Mouse (Mus musculus) naive thymus-derived CD4-positive, alpha-beta T cell, adult 2 months (primary cell): Measurements from ENCODE around the gene Retreg1.

Source experiments
- DNase-seq: peaks from one replicate; pipeline ENCODE4 v3.0.0-alpha.2; 2011; ENCODE audit warnings: low read depth

Retreg1 gene

DNA sequence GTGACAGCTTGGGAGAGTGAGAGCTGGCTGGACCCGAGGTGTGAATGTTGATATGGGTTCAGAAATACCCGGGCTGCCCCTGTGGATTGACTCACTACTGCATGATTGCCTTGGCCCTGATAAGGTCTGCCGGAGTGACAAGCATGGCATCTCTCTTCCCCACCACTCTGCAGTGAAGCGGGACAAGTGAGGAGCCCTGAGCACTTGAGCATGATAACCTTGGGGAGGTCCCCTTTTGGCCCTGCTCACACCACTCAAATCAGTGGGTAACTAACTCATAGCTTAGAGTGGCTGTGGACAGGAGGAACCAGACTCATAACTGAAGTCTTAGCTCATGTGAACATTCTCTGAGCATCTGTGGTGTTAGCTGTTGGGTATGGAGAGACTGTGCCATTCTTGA is 77.0 kb downstream of the Retreg1 start:
- DNase-seq, result no peak

DNA sequence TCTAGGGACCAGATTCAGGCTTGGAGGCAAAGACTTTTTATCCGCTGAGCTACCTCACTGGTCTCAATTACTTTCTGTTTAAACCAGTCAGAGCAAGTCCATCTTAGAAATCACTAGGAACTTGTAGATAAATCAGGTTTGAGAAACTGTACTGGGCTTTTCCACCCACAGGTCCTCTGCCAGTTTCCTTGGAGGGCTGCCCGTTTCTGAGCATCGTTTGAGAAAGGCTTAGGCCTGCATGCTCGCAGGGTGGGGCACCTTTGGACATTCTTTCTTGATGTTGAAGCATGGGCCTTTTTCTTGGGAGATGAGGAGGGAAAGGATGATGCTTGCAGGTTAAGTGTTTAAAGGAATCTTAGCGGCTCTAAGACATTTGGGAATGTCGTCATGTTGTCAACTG is 77.9 kb downstream of the Retreg1 start:
- no peak for DNase-seq

DNA sequence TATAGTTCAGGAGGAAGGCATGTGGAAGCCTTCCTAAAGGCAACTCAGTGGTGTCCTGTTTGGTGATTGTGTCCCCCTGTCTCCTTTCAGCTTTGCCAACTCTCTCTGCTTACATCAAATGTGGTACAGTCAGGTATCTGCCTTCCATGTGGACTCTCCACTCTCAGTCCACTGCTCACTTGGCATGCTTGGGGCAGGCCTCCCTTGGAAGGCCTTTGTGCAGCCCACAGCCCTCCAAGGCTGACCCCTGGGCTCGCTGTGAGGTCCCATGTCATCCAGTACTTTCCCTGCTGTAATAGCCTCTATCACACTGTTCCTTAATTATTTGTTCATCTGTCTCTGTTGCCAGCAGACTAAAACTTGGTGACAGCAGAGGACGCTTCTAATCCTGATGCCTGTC is 79.0 kb downstream of the Retreg1 start:
- DNase-seq, result no peak

DNA sequence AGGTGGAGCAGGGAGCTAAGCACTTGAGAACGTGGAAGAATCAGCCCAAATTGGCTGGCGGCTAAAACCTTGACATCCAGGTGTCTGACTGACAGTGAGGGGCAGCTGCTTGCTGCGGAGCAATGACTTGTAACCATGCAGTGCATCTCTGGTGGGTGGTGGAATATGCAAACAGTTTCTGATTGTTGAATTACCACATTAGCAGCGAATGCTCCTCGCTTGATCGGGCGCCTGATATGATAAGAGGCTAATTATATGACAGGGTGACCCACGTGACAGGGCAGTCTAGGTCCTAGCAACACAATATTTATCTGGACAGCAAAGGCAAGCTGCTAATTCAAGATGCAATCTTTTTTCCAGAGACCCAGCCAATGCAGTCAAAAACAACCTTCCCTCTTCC is 80.9 kb downstream of the Retreg1 start:
- no peak for DNase-seq

DNA sequence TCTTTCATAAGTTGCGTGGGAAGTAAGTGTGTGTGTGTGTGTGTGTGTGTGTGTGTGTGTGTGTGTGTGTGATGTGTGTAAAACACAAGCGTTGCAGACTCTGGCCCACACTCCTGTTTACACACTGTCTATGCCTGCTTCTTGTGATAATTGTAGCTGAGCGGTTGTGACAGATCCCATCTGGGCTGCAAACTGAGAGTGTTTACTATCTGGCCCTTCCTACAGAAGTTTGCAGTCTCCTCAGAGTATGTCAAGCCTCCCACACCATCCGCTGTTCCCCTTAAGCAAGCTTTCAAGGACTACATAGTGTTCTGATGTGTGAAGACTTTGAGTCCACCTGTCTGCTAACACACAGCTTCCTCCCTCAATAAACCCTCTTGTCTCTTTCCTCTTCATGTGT is 83.2 kb downstream of the Retreg1 start:
- no peak for DNase-seq

DNA sequence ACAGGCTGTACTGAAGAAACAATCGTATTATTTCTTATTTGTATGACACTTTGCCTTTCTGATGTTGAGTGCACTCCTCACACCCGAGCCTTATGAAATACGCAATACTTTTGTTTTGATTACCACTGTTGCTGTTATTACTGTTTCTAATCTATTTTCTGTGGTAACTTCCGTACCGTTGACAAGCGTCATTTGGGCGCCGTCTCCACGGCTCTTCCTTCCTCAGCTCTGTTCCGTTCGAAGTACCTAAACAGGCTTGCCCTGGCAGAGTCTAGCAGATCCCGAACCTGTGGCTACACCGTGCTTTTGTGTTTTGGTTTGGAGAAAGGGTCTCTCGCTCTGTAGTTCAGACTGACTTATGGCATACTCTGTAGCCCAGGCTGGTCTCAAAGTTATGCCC is 84.1 kb downstream of the Retreg1 start:
- DNase-seq, result no peak

DNA sequence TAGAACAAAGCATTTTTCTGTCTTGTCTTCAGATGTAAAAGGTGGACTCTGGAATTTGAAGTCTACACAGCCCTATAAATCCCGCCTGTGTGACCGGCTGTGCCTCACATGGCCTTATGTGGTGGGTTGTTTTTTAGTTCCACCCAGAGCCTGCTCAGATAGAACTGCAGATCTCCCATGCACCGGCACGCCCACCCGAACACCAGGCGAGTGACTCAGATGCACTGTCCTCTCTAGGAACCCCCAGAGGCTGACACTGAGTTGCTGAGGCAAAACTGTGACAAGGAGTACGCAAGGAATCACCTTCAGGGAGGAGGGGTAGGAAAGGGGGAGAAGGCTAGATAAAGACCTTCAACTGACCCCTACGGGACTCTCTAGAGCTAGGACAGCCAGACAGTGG is 85.0 kb downstream of the Retreg1 start:
- DNase-seq, result no peak

DNA sequence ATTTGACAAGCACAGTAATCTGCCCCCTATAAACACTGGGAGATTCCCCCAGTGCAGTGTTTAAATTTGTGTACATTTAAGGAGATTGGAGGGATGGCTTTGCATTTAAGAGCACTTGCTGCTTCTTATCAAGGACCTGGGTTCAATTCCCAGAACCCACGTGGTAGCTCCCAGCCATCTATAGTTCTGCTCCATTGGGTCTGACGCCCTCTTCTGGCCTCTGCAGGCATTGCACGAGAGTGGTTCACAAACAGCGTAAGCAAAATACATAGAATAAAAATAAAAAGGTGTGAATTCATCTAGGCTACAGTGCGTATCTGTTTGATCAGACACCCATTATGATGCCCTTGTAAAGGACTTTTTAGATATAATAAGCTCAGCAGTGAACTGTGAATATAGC is 85.9 kb downstream of the Retreg1 start:
- DNase-seq, result peak; percentile 53

DNA sequence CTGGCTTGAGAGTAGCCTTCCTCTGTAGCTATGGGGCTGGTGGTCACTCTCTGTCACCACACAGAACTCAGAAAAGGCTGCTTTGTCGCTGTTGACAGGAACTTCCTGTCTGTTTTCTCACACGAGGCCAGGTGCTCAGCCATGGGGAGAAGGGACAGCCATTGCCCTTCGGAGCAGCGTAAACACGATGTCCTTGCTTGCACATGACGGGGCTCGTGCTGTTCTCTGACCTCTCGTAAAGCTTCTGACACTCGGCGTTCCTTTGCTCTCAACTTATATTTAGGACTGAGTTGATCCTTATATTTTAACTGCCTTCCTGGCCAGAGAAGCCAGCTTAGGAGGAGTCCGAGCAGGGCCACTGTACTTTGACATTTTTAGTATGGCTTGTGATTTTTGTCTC is 86.5 kb downstream of the Retreg1 start:
- DNase-seq, result no peak

DNA sequence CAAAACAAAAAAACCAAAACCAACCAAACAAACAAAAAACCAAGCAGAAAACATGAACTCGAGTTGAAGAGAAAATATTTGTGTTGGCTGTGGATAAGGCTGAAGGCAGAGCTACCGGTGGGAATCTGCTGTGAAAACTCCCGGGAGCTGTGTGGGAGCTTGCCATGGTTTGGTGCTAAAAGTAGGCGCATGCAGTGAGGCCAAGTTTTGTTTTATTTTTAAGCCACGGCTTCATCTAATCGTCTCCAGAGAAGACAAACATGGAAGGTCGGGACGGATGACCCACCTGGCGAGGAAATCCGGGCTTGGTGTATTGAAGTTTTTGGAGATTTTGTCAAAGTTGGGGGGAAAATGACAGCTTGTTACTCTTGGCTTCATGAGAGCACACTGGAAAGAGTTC is 87.0 kb downstream of the Retreg1 start:
- DNase-seq, result no peak

DNA sequence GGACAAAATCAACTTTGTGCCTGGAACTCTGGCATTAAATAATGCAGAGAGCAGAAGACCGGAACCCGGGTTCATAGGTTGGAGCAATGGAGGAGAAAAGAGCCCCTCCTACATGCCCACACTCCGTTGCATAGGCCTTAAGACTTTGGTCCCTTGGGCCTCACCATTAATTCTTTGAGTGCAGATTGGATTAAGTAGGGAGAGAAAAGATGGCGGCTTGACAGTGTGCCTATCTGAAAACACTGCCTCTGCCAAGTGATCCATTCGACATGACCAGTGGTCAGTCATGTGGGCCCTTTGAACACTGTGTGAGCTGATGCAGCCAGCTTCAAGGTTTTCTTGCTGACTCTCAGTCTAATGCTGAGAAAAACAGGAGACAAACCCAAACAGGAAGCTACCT is 87.7 kb downstream of the Retreg1 start:
- DNase-seq, result no peak

DNA sequence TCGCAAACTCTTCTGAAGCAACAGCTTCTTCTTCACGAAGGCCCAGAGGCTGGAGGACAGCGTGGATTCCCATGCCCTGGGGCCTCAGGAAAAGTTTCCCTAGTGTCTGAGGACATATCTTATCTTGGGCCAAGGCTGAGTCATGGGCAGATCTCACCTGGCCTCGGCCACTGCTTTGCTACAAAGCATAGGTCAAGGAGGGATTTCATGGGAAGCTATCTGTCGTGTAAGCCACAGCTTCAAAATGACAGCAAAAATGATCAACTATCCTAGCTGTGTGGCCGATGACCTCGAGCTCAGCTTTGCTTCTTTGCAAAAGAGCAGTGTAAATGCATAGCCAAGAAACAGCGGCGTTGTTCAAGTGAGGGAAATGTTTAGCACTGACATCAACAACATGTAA is 89.5 kb downstream of the Retreg1 start:
- DNase-seq, result no peak

DNA sequence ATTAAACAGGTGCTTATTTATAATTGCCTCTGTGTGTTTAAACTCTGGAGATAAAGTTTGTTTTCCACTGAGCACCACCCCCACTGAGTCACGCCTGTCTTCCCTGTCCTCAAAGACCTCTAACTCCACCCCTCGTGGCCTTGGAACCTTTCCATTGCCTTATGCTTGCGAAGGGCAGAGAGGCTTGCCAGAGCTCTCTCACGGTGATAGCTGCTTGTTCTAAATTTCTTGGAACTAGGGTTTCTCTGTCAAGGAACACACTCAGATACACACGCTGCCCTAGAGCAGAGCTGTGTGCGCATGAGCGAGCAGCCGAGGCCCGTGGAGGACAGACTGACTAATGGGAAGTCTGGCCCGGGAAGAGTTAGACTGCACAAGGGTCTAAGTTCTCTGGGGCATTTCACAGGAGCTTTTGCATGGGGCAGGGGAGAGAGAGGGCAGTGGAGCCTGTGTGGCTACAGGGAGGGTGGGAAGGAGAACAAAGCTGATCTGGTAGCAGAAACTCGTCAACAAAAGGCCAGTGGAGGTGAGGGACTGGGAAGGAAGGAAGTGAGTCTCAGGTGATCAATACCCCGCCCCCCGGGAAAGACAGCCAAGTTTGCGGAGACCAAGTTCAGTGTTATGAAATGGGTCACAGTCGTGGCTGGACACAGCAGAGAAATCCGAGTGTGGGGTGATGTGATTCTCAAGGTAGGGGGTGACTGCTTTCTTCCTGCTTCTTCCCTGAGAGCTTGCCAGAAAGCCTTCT is 90.1 kb downstream of the Retreg1 start:
- peak; percentile 30 for DNase-seq

DNA sequence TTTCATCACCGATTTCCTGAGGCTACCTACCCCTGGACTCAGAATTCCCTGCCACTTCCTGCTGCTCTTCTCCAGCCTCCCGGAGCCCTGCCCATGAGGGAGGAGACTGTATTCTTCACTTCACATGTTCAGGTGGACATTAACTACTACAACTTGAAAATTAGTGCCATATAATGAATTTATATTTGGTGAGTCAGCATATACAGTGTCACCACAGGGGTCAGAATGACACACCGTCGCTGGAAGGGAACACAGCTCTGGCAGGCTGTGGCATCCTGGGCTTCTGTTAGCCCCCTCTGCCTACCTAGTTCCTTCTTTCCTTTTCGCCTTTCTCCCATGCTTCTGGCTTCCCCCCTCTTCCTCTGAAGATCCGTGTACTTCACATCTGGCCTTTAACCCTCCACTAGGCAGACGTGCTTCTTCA is 90.7 kb downstream of the Retreg1 start:
- DNase-seq, result no peak

DNA sequence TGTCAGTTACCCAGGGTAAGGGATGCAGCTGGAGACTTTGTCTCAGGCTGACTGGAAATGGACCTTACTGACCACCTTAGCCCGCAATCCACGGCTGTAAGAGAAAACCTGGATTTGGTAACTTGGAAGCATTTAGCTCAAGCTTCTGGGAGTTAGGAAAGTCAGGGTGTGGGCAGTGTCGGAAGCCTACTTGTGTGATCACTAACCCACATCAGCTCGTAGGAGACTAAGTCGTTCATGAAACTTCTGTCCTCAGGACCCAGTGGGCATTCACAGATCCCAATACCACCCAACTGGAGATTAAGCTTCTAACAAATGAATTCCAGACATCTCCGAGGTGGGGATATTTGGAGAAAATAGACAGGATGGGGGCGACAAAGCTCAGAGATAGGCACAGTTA is 91.4 kb downstream of the Retreg1 start:
- DNase-seq, result no peak

DNA sequence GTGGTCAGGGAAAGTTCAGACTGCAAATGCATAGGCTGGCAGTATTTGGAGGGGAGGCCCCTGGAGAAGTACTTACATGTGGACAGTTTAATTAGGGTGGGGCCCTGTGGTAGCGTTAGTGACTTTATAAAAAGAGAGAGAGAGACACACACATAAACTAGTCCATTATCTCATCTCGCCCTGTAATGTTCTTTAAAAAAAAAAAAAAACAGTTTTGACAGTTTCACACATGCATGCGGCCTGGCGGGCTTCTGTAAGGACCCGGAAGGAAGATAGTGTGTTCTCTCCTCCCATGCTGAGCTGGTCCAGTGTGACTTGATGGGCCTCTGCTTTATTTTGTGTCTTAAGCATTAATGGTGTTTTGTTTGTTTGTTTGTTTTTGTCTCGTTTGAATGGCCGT is 95.5 kb downstream of the Retreg1 start:
- DNase-seq, result no peak

DNA sequence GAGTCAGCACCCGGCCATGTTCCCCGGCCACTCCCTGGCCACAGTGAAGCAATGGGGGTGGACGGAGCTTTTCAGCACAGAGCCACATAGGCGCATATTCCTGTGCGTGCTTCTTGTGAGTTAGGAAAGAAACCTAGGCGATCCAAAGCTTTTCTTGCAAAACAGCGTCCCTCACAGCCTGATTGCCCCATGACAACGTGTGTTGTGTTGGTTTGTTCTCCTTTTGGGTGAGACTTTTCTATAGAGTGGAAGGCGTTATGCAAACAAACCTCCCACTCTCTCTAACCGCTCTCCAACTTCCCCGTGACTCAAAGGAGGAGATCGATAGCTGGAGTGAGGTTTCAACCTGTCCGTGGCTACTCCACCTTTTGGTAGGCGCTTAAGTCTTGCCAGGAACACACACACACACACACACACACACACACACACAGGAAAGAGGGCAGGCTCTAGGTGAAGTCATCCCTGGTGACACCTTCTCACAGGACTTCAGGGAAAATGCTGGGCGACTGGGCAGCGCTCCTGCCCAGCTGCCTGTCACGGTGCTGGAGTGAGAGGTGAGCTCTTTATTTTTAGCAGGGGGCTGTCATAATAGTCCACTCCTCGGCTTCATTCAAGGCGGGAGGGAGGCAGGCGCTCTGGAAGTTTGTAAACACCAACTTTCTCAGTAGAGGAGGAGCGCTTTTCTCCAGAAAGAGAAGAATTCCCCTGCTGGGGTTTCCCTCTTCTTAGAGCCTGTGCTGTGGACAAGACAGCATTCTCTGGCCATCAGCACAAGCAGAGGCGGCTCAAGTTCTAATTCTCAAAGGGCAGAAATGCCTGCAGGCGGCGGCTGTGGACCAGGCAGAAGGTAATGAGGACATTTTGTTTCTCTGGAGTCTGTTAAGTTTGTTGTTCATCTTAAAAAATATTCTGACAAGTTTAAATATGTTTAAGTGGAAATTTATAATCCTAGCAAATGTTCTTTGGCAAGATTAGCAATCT is 97.7 kb downstream of the Retreg1 start:
- no peak for DNase-seq

DNA sequence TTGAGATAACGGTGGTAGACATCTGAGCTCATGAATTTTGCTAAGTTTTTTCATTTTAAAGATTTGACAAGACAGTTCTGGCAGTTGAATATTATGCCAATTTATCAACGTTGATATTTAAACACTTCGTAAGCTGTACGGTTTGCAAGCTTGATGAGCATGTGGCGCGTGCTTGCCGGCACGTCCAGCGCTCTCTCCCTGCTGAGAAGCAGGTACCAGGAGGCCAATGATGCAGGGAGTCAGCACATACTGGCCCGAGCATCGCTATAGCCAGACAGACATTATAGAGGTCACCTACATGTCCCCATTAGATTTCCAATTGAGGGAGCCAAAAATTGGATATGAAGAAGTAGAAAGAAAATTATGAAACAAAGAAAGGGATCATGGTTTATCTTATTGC is 98.5 kb downstream of the Retreg1 start:
- no peak for DNase-seq

DNA sequence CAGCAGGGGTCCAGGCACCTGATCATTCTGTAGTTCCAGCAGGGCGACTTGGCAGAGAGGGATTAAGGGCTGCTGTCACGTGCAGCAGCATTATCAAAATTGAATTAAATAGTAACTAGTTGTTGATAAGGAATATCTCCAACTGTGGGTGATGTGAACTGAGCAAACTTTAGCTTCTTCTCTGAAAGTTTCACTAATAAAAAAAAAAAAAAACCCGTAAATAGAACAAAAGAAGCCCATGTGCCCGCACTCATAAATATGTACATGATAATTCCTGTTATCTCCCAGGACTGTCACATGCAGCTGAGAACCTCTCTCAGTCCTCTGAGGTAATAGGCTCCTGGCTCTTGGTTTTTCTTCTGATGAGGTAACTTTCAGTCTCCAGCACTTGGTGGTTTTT is 99.4 kb downstream of the Retreg1 start:
- no peak for DNase-seq

DNA sequence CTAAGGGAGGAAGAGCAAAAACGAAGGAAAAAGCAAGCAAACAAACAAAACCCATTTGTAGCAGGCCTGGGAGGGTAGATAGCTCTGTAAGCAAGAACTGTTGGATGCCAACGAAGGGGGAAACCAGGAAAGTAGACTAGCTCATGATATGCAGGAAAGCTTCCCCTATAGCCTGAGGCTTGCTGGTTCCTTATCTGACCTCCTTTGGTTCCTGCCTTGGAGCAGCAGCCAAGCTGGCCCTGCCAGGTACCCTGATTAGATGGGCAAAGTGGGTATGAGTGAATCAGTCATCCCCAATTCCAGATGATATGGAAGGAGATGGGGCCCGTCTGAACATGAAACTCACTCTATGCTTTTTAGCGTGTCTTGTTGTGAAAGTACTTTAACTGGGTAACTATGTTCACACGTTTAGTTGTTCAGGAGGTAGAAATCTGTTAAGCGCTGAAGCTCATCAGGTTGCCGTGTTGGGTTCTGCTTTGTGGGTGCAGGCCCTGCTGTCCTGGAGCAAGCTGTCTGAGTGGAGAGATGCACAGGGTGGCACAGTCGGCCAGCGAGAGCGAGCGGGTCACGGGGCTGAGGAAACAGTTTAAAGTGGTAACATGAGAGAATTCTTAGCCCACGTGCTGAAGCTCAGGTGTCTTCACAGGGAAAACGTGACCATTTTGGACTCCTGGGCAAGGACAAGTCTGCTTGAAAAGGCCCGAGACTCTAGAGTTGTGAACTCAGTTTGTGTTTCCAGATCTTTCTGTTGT is 100.6 kb downstream of the Retreg1 start:
- DNase-seq, result no peak

DNA sequence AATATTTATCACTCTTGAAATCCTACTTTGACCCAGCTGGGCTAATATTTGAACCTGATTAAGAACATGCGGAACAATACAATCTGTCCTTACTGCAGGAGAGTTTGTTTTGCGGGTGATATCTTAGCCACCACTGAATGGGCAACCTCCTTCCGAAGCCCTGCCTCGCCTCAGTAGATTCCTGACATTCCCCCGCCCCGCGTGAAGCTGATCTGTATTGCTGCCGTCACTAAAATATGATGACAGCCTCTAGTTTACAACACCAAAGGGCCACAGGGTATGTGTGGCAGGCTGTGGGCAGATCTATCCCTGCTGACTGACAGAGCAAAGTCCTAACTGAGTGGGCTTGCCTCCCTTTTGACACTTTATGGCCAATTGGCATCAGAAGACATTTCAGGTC is 102.2 kb downstream of the Retreg1 start:
- no peak for DNase-seq

DNA sequence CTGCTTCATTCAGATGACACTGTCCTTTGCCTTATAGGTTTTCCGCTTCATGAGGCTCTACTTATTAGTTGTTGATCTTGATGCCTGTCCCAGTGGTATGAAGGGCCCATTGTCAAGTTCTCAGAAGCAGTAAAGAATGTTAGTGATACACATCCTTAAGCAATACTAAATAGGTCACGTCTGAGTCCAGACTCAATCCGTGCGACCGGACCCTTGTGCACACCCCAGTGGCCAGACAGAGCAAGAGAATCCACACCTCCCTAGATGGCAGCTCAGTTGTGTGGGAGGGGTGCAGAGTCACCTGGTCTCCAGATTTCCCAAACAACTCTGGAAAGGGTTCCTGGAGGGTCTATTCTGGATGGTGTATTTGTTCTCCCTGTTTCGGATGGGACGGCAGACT is 103.5 kb downstream of the Retreg1 start:
- no peak for DNase-seq

DNA sequence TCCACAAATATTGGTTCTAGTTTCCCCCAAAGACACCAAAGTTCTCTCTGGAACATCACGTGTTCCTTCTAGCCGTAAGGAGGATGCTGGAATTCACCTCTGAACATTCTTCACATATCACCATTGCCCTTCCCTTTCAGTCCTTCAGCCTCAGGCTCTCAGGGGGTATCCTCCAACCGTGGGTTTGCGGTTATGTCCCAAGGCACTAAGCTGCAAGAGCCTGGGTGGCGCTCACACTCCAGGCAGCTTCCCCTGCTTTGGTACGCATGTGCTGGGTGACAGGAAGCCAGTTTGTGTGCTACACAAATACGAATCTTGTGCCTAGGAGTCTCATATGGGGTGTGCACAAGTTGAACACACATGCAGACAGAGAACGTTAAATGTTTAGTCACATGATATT is 104.4 kb downstream of the Retreg1 start:
- DNase-seq, result no peak
